14 mouse cellular contexts compared by ENCODE assay signal in genomic region chrX:140601311-140601710, GRCm38 (mm10). TPM values are rescaled to one million over a fixed set of nuclear protein-coding genes. Genes with fewer than 3 reads are reported as not detected.
DNase-seq lines count a peak whose midpoint lies in the region; ATAC-seq and TF ChIP-seq lines count a peak whose summit lies in the region.
"Had no signal": no experiment of that assay in that cellular context is flagged by ENCODE, and none has a peak within 500 bp of the region (broad histone marks: within the 10 kb centered on the region; RNA-seq: fewer than 3 reads in every experiment).

No protein-coding gene starts in this region.

- peaks cover 0 to 4% of the 10 kb centered on the region in 2 experiments; a peak in 2 of 4 replicates for H3K4me1 ChIP-seq in MEL (ENCODE audit: control insufficient read depth in 1 of 2, insufficient read depth in 2 of 2, low read length in 2 of 2)
- peaks cover 6% of the 10 kb centered on the region for H3K4me1 ChIP-seq in bone marrow macrophage, adult 2 months (ENCODE audit: control insufficient read depth, insufficient read depth, low read length)
- no peaks in the 10 kb centered on the region; the same call in 1 of the 2 replicates for H3K4me1 ChIP-seq in heart, embryonic 10.5 days
- no peaks in the 10 kb centered on the region for H3K4me1 ChIP-seq in cerebellum, adult 2 months (ENCODE audit: control insufficient read depth, insufficient read depth, low read length)
- H3K4me1 ChIP-seq: embryonic facial prominence, embryonic 13.5 days had no signal

- no peak for DNase-seq in MEL (ENCODE audit: low read depth, low spot score)
- DNase-seq in heart, embryonic 10.5 days (ENCODE audit: low spot score) = no peak
- no peak for DNase-seq in cerebellum, adult 2 months
- DNase-seq in cerebellum, adult 8-10 months = no peak

- peak; percentile 33 for ATAC-seq in granulocyte monocyte progenitor cell, adult 5-6 weeks (replicated peaks; ENCODE audit: poor library complexity, severe bottlenecking)
- ATAC-seq: Patski had no signal

- H3K79me2 ChIP-seq in MEL (ENCODE audit: control insufficient read depth, insufficient read depth, low read length, poor library complexity) = peaks cover 7% of the 10 kb centered on the region

- peaks cover 0 to 4% of the 10 kb centered on the region in 2 experiments; a peak in 2 of 4 replicates for H3K36me3 ChIP-seq in MEL (ENCODE audit: control insufficient read depth in 1 of 2, insufficient read depth in 2 of 2, low read length in 2 of 2)
- H3K36me3 ChIP-seq in heart, embryonic 10.5 days = no peaks in the 10 kb centered on the region
- H3K36me3 ChIP-seq: embryonic facial prominence, embryonic 13.5 days; embryonic facial prominence, embryonic 15.5 days; forebrain, embryonic 10.5 days; forebrain, embryonic 12.5 days; G1E had no signal

- TF ChIP-seq RAD21 in MEL (IDR thresholded peaks at IDR 0.05; ENCODE audit: low read depth, low read length) = no peak

- 65% methylated on average over 4 of the region's 4 CpGs for WGBS in heart, embryonic 10.5 days
- WGBS in cerebellum, adult 2 months = 74% methylated on average over 4 of the region's 4 CpGs

- no peak for TF ChIP-seq CTCF in MEL (IDR thresholded peaks at IDR 0.05 in 2 of 3, conservative IDR thresholded peaks at IDR 0.05 in 1 of 3; ENCODE audit: control insufficient read depth in 1 of 3, insufficient read depth in 1 of 3, low read depth in 2 of 3, low read length in 3 of 3, poor library complexity in 1 of 3, severe bottlenecking in 1 of 3)
- no peak for TF ChIP-seq CTCF in bone marrow macrophage, adult 2 months (IDR thresholded peaks at IDR 0.05; ENCODE audit: low read depth, low read length)
- TF ChIP-seq CTCF in cerebellum, adult 2 months (IDR thresholded peaks at IDR 0.05; ENCODE audit: borderline replicate concordance, insufficient read depth, low read depth, low read length) = no peak

- H3K27me3 ChIP-seq in MEL (ENCODE audit: control insufficient read depth in 1 of 2, insufficient read depth in 2 of 2, low read length in 2 of 2) = no peaks in the 10 kb centered on the region
- H3K27me3 ChIP-seq in heart, embryonic 10.5 days (ENCODE audit: insufficient read depth, poor library complexity, severe bottlenecking) = peaks cover 46% of the 10 kb centered on the region
- no peaks in the 10 kb centered on the region for H3K27me3 ChIP-seq in cerebellum, adult 2 months (ENCODE audit: control insufficient read depth, insufficient read depth, low read length)
- H3K27me3 ChIP-seq: CH12.LX had no signal

- H3K4me3 ChIP-seq in MEL (ENCODE audit: control insufficient read depth in 1 of 2, insufficient read depth in 1 of 2, low read depth in 2 of 2, low read length in 2 of 2) = peak overlapping the region; percentile 75 to 78
- peak overlapping the region; percentile 31; the same call in 1 of the 2 replicates for H3K4me3 ChIP-seq in bone marrow macrophage, adult 2 months (ENCODE audit: insufficient read depth, low read length)
- no peak overlapping the region for H3K4me3 ChIP-seq in heart, embryonic 10.5 days
- no peak overlapping the region for H3K4me3 ChIP-seq in cerebellum, adult 2 months (replicated peaks; ENCODE audit: insufficient read depth, low read depth, low read length)
- H3K4me3 ChIP-seq: embryonic facial prominence, embryonic 13.5 days; embryonic facial prominence, embryonic 15.5 days; erythroblast, embryonic 14.5 days; forebrain, embryonic 10.5 days; forebrain, embryonic 12.5 days had no signal

- H3K27ac ChIP-seq in MEL (ENCODE audit: control insufficient read depth, low read depth, low read length) = peak overlapping the region; percentile 65
- 0 out of 2 replicates have a peak overlapping the region, but pooled peaks have one; percentile 21 for H3K27ac ChIP-seq in bone marrow macrophage, adult 2 months (ENCODE audit: insufficient read depth, low read depth, low read length)
- no peak overlapping the region for H3K27ac ChIP-seq in heart, embryonic 10.5 days
- no peak overlapping the region for H3K27ac ChIP-seq in cerebellum, adult 2 months (ENCODE audit: insufficient read depth, low read length)
- H3K27ac ChIP-seq: embryonic facial prominence, embryonic 13.5 days; embryonic facial prominence, embryonic 15.5 days; forebrain, embryonic 10.5 days; forebrain, embryonic 12.5 days had no signal

- TF ChIP-seq POLR2A in MEL (IDR thresholded peaks at IDR 0.05; ENCODE audit: control insufficient read depth in 1 of 2, insufficient read depth in 1 of 2, low read depth in 1 of 2, low read length in 2 of 2, poor library complexity in 1 of 2) = no peak
- TF ChIP-seq POLR2A in bone marrow macrophage, adult 2 months (IDR thresholded peaks at IDR 0.05; ENCODE audit: borderline replicate concordance, low read depth, low read length) = no peak
- TF ChIP-seq POLR2A in cerebellum, adult 2 months (IDR thresholded peaks at IDR 0.05; ENCODE audit: borderline replicate concordance, insufficient read depth, low read length) = no peak

- TF ChIP-seq EP300 in MEL (IDR thresholded peaks at IDR 0.05; ENCODE audit: low read depth in 1 of 2, low read length in 2 of 2) = no peak

- H3K9ac ChIP-seq in MEL (ENCODE audit: control insufficient read depth, low read depth, low read length, poor library complexity, severe bottlenecking) = peak overlapping the region; percentile 71
- H3K9ac ChIP-seq: embryonic facial prominence, embryonic 13.5 days; embryonic facial prominence, embryonic 15.5 days; forebrain, embryonic 12.5 days had no signal

- H3K9me3 ChIP-seq in MEL (replicated peaks; ENCODE audit: insufficient read depth, low read length) = no peaks in the 10 kb centered on the region
- no peaks in the 10 kb centered on the region for H3K9me3 ChIP-seq in heart, embryonic 10.5 days
- H3K9me3 ChIP-seq: embryonic facial prominence, embryonic 13.5 days; embryonic facial prominence, embryonic 15.5 days; forebrain, embryonic 12.5 days; G1E had no signal

TF ChIP-seq in MEL, 35 proteins besides CTCF, POLR2A, EP300 and RAD21:
- TF ChIP-seq ZNF384 (IDR thresholded peaks at IDR 0.05; ENCODE audit: low read depth, low read length) (peak; percentile 94), SIN3A (IDR thresholded peaks at IDR 0.05; ENCODE audit: low read length) (peak; percentile 11), ETS1 (IDR thresholded peaks at IDR 0.05; ENCODE audit: low read depth, low read length) (peak; percentile 74), GATA1 (IDR thresholded peaks at IDR 0.05; ENCODE audit: low read depth, low read length) (no peak)
TF ChIP-seq in MEL: peak in this region for 3.

RNA-seq across cellular contexts. Expression of gene Tsc22d3, which starts 0.9 kb away (rescaled TPM):
- 29.5 and 35.9 TPM in 2 replicates for total RNA-seq in MEL (2012; rRNA removed)
- 10 to 100 TPM in 1 of 2 experiments, not detected in 1; 32.7 TPM for polyA plus RNA-seq in MEL (2012; ENCODE audit: insufficient read depth in 1 of 2, insufficient read length in 2 of 2, low read depth in 1 of 2, low replicate concordance in 2 of 2, missing spikeins in 1 of 2)
- 118 and 121 TPM in 2 replicates for polyA plus RNA-seq in bone marrow macrophage, adult 2 months (2012; ENCODE audit: insufficient read depth, insufficient read length, missing spikeins)
- total RNA-seq in granulocyte monocyte progenitor cell, adult 5-6 weeks (2014; fragmentation: Nextera tagmentation) = 18.4 and 19.9 TPM in 2 replicates
- 19.7 and 30.0 TPM in 2 replicates for total RNA-seq in granulocyte monocyte progenitor cell, adult 5-6 weeks (2017)
- 139 and 202 TPM in 2 replicates for polyA plus RNA-seq in heart, embryonic 10.5 days (2016; fragmentation: Nextera tagmentation; extraction: Ambion mirVana)
- 155 and 168 TPM in 2 replicates for polyA plus RNA-seq in cerebellum, adult 2 months (2012; rRNA removed)

Comparison
In these comparisons a context has a peak if more than half of its experiments do, and no peak if none do; other contexts are left out.
1. H3K27ac ChIP-seq: peak in MEL (single experiment) and bone marrow macrophage, adult 2 months (single experiment); none in heart, embryonic 10.5 days (single experiment) and cerebellum, adult 2 months (single experiment).
2. H3K4me3 ChIP-seq: peak in MEL (2 of 2) and bone marrow macrophage, adult 2 months (single experiment); none in heart, embryonic 10.5 days (single experiment) and cerebellum, adult 2 months (single experiment).